Mouse (Mus musculus) MEL (cell line): ENCODE results near the gene Atp2a3. TPM values are rescaled to one million over a fixed set of nuclear protein-coding genes. Genes with fewer than 3 reads are reported as not detected.

Experiments used
- DNase-seq: peaks from one replicate; pipeline ENCODE4 v3.0.0; 2011; ENCODE audit warnings: low read depth, low spot score
- H3K27ac ChIP-seq: 2 replicates; pipeline ENCODE4 v1.5.1; 2012; ENCODE audit warnings: low read depth, mild to moderate bottlenecking, control low read depth, low read length, moderate library complexity; ENCODE audit not compliant: control insufficient read depth
- H3K27me3 ChIP-seq, 2 experiments: fragments of 150-350 bp in 1 of 2; sonication (generic) in 1 of 2; 2 replicates each; pipeline ENCODE4 v1.6.1; 2012; ENCODE audit warnings: low read length in 2 of 2, mild to moderate bottlenecking in 2 of 2, improper control_type of control experiment in 1 of 2, moderate library complexity in 1 of 2; ENCODE audit not compliant: insufficient read depth in 2 of 2, control insufficient read depth in 1 of 2
- H3K36me3 ChIP-seq, 2 experiments: 2 replicates each; pipeline ENCODE4 v1.6.1; 2012 to 2014; ENCODE audit warnings: low read length in 2 of 2, improper control_type of control experiment in 1 of 2, inconsistent platforms in 1 of 2, mild to moderate bottlenecking in 1 of 2; ENCODE audit not compliant: insufficient read depth in 2 of 2, control insufficient read depth in 1 of 2
- H3K4me1 ChIP-seq, 2 experiments: fragments of 150-350 bp in 1 of 2; sonication (generic) in 1 of 2; 2 replicates each; pipeline ENCODE4 v1.6.1; 2012; ENCODE audit warnings: low read length in 2 of 2, improper control_type of control experiment in 1 of 2, mild to moderate bottlenecking in 1 of 2; ENCODE audit not compliant: insufficient read depth in 2 of 2, control insufficient read depth in 1 of 2
- H3K4me3 ChIP-seq, 2 experiments: fragments of 150-350 bp in 1 of 2; sonication (generic) in 1 of 2; 2 replicates each; pipeline ENCODE4 v1.5.1; 2012; ENCODE audit warnings: low read depth in 2 of 2, low read length in 2 of 2, mild to moderate bottlenecking in 2 of 2, moderate library complexity in 2 of 2, control low read depth in 1 of 2, improper control_type of control experiment in 1 of 2; ENCODE audit not compliant: control insufficient read depth in 1 of 2, insufficient read depth in 1 of 2
- H3K79me2 ChIP-seq: 2 replicates; pipeline ENCODE4 v1.6.1; 2012; ENCODE audit warnings: mild to moderate bottlenecking, low read length, moderate library complexity; ENCODE audit not compliant: control insufficient read depth, poor library complexity, insufficient read depth
- H3K9ac ChIP-seq: 2 replicates; pipeline ENCODE4 v1.6.1; 2012; ENCODE audit warnings: low read depth, mild to moderate bottlenecking, control low read depth, low read length, moderate library complexity; ENCODE audit not compliant: control insufficient read depth, poor library complexity, severe bottlenecking
- H3K9me3 ChIP-seq: fragments of 150-350 bp; sonication (generic); replicated peaks from 2 replicates; pipeline ENCODE4 v1.6.1; 2012; ENCODE audit warnings: mild to moderate bottlenecking, low read length, improper control_type of control experiment, moderate library complexity; ENCODE audit not compliant: insufficient read depth
- CHD1 ChIP-seq: IDR thresholded peaks from 2 replicates; pipeline ENCODE4 v1.6.1; 2012; ENCODE audit warnings: low read depth, mild to moderate bottlenecking, inconsistent platforms, low read length, improper control_type of control experiment
- CHD2 ChIP-seq: IDR thresholded peaks from 2 replicates; pipeline ENCODE4 v1.6.1; 2011; ENCODE audit warnings: low read length, improper control_type of control experiment
- CTCF ChIP-seq, 3 experiments: IDR thresholded peaks in 2 of 3; conservative IDR thresholded peaks in 1 of 3; 2 replicates each; pipeline ENCODE4 v1.5.1; 2011 to 2012; ENCODE audit warnings: low read length in 3 of 3, low read depth in 2 of 3, mild to moderate bottlenecking in 2 of 3, improper control_type of control experiment in 1 of 3, inconsistent platforms in 1 of 3, mixed read lengths in 1 of 3, moderate library complexity in 1 of 3; ENCODE audit not compliant: control insufficient read depth in 1 of 3, insufficient read depth in 1 of 3, poor library complexity in 1 of 3, severe bottlenecking in 1 of 3
- GABPA ChIP-seq: IDR thresholded peaks from 2 replicates; pipeline ENCODE4 v1.6.1; 2012; ENCODE audit warnings: low read depth, mild to moderate bottlenecking, inconsistent platforms, low read length, improper control_type of control experiment, moderate library complexity
- HCFC1 ChIP-seq: IDR thresholded peaks from 2 replicates; pipeline ENCODE4 v1.6.1; 2012; ENCODE audit warnings: low read depth, mild to moderate bottlenecking, inconsistent platforms, low read length, improper control_type of control experiment, moderate library complexity
- KAT2A ChIP-seq: conservative IDR thresholded peaks from 2 replicates; pipeline ENCODE4 v1.6.1; 2012; ENCODE audit warnings: low read depth, low read length, improper control_type of control experiment, inconsistent platforms
- MAZ ChIP-seq: IDR thresholded peaks from 2 replicates; pipeline ENCODE4 v1.6.1; 2012; ENCODE audit warnings: low read depth, mild to moderate bottlenecking, inconsistent platforms, low read length, improper control_type of control experiment
- MEF2A ChIP-seq: IDR thresholded peaks from 2 replicates; pipeline ENCODE4 v1.6.1; 2014; ENCODE audit warnings: low read depth, mild to moderate bottlenecking, inconsistent platforms, low read length, improper control_type of control experiment; ENCODE audit not compliant: poor library complexity, insufficient replicate concordance, severe bottlenecking; ENCODE audit errors: extremely low read depth
- MYB ChIP-seq: IDR thresholded peaks from 2 replicates; pipeline ENCODE4 v1.6.1; 2011; ENCODE audit warnings: mild to moderate bottlenecking, low read depth, low read length, improper control_type of control experiment
- MYC ChIP-seq: IDR thresholded peaks from 2 replicates; pipeline ENCODE4 v1.6.1; 2011; ENCODE audit warnings: low read depth, mild to moderate bottlenecking, low read length, improper control_type of control experiment, moderate library complexity
- NELFE ChIP-seq: IDR thresholded peaks from 2 replicates; pipeline ENCODE4 v1.6.1; 2011; ENCODE audit warnings: low read depth, low read length, improper control_type of control experiment
- NRF1 ChIP-seq: IDR thresholded peaks from 2 replicates; pipeline ENCODE4 v1.6.1; 2014; ENCODE audit warnings: low read depth, mild to moderate bottlenecking, inconsistent platforms, low read length, improper control_type of control experiment, moderate library complexity; ENCODE audit not compliant: poor library complexity, insufficient read depth, severe bottlenecking
- POLR2A ChIP-seq, 2 experiments: IDR thresholded peaks; 2 replicates each; pipeline ENCODE4 v1.6.1; 2011 to 2012; ENCODE audit warnings: low read length in 2 of 2, mild to moderate bottlenecking in 2 of 2, control low read depth in 1 of 2, improper control_type of control experiment in 1 of 2, low read depth in 1 of 2, moderate library complexity in 1 of 2; ENCODE audit not compliant: control insufficient read depth in 1 of 2, insufficient read depth in 1 of 2, poor library complexity in 1 of 2
- POLR2AphosphoS5 ChIP-seq: IDR thresholded peaks from 2 replicates; pipeline ENCODE4 v1.6.1; 2012; ENCODE audit warnings: low read depth, borderline replicate concordance, mild to moderate bottlenecking, inconsistent platforms, low read length, moderate library complexity, mixed read lengths
- RAD21 ChIP-seq: IDR thresholded peaks from 2 replicates; pipeline ENCODE4 v1.6.1; 2011; ENCODE audit warnings: mild to moderate bottlenecking, low read depth, low read length, improper control_type of control experiment
- RCOR1 ChIP-seq: IDR thresholded peaks from 2 replicates; pipeline ENCODE4 v1.6.1; 2012; ENCODE audit warnings: low read depth, mild to moderate bottlenecking, inconsistent platforms, low read length, improper control_type of control experiment
- SIN3A ChIP-seq: IDR thresholded peaks from 2 replicates; pipeline ENCODE4 v1.6.1; 2012; ENCODE audit warnings: low read length, improper control_type of control experiment, inconsistent platforms
- SMC3 ChIP-seq: IDR thresholded peaks from 2 replicates; pipeline ENCODE4 v1.6.1; 2011; ENCODE audit warnings: low read depth, low read length, improper control_type of control experiment
- TBP ChIP-seq: IDR thresholded peaks from 2 replicates; pipeline ENCODE4 v1.8.0; 2011; ENCODE audit warnings: low read depth, low read length, improper control_type of control experiment
- TCF12 ChIP-seq: IDR thresholded peaks from 2 replicates; pipeline ENCODE4 v1.6.1; 2014; ENCODE audit warnings: low read depth, mild to moderate bottlenecking, inconsistent platforms, low read length, improper control_type of control experiment, moderate library complexity
- UBTF ChIP-seq: IDR thresholded peaks from 2 replicates; pipeline ENCODE4 v1.6.1; 2012; ENCODE audit warnings: low read depth, mild to moderate bottlenecking, inconsistent platforms, low read length, improper control_type of control experiment, moderate library complexity, borderline replicate concordance; ENCODE audit not compliant: insufficient read depth
- USF1 ChIP-seq: IDR thresholded peaks from 2 replicates; pipeline ENCODE4 v1.6.1; 2014; ENCODE audit warnings: low read depth, mild to moderate bottlenecking, inconsistent platforms, low read length, improper control_type of control experiment, moderate library complexity
- USF2 ChIP-seq, 2 experiments: IDR thresholded peaks; 2 replicates each; pipeline ENCODE4 v1.6.1; 2011 to 2012; ENCODE audit warnings: improper control_type of control experiment in 2 of 2, low read length in 2 of 2, borderline replicate concordance in 1 of 2, inconsistent platforms in 1 of 2, low read depth in 1 of 2, mild to moderate bottlenecking in 1 of 2; ENCODE audit not compliant: insufficient read depth in 1 of 2
- ZC3H11A ChIP-seq: IDR thresholded peaks from 2 replicates; pipeline ENCODE4 v1.6.1; 2012; ENCODE audit warnings: low read depth, mild to moderate bottlenecking, inconsistent platforms, low read length, improper control_type of control experiment
- ZKSCAN1 ChIP-seq: IDR thresholded peaks from 2 replicates; pipeline ENCODE4 v1.6.1; 2012; ENCODE audit warnings: low read depth, mild to moderate bottlenecking, inconsistent platforms, low read length, improper control_type of control experiment, moderate library complexity
- polyA plus RNA-seq, 2 experiments: library from polyadenylated mRNA; stranded (reverse) in 1 of 2; unstranded in 1 of 2; fragments of >175 nt in 1 of 2; fragments of >200 nt in 1 of 2; gene quantifications; 2 replicates each; pipeline versions ENCODE4 v1.2.1 to v1.2.4; 2012; ENCODE audit warnings: low replicate concordance in 2 of 2, low read depth in 1 of 2; ENCODE audit not compliant: insufficient read length in 2 of 2, insufficient read depth in 1 of 2, missing spikeins in 1 of 2
- total RNA-seq: library from RNA; depleted of rRNA; stranded (reverse); fragments of 300-350 nt; gene quantifications from 2 replicates; pipeline ENCODE4 v1.2.3, GENCODE M21; 2012

Atp2a3 gene
- total and polyA plus RNA-seq, 3 experiments = 10.7 to 49.9 TPM; not detected in 1

DNA sequence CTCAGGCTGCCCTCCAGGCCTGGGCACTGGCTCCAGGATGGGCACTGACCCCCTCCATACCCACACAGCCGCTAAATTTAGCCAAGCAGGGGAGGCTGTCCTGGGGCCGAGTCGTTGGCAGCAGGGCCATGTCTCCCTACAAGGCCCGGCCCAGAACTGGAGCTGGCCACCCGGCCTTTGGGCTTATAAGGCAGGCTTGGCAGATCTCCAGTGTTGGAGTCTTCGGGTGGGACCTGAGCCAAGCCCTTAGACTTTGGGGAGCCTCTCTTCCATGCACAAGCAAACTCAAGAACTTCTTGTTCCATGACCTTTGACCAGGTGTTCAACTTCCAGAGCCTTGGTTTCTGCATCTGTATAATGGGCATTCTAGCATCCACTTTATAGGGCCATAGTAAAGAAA, 35.4 kb downstream of the Atp2a3 start:
- Histone ChIP-seq H3K27me3 (no peaks in the 10 kb centered on the region), H3K4me1 (peaks cover 13 to 45% of the 10 kb centered on the region in 2 experiments), H3K4me3 (no peak overlapping the region), H3K9ac (no peak overlapping the region), H3K36me3 (peaks cover 0 to 26% of the 10 kb centered on the region in 2 experiments; a peak in 2 of 4 replicates), H3K9me3 (no peaks in the 10 kb centered on the region), H3K27ac (no peak overlapping the region), H3K79me2 (no peaks in the 10 kb centered on the region)
- TF ChIP-seq POLR2A (IDR thresholded peaks at IDR 0.05; ENCODE audit: control insufficient read depth in 1 of 2, insufficient read depth in 1 of 2, low read depth in 1 of 2, low read length in 2 of 2, poor library complexity in 1 of 2) (no peak), CHD1 (no peak), MYC (no peak), CHD2 (no peak), TCF12 (no peak), HCFC1 (no peak), MAZ (no peak), ZKSCAN1 (no peak), MYB (no peak), GABPA (no peak)
- DNase-seq = no peak

DNA sequence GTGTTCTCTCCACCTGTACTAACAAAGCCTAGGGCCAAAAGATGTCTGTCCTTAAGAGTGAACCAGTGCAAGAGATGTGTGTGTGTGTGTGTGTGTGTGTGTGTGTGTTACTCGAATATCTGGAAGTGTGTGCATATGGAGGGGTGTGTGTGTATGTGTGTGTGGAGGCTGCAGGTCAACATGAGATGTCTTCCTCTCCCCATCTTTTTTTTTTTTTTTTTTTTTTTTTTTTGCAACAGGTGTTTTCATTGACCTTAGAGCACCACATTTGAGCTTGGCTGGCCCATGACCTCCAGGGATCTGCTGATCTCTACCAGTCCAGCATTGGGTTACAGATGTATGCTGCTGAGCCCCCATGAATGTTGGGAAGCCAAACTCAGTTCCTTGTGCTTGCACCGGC, 35.8 kb downstream of the Atp2a3 start:
- Histone ChIP-seq H3K27ac (no peak overlapping the region), H3K9ac (no peak overlapping the region), H3K4me1 (peaks cover 13 to 45% of the 10 kb centered on the region in 2 experiments), H3K27me3 (no peaks in the 10 kb centered on the region), H3K36me3 (peaks cover 0 to 26% of the 10 kb centered on the region in 2 experiments; a peak in 2 of 4 replicates), H3K9me3 (no peaks in the 10 kb centered on the region), H3K79me2 (no peaks in the 10 kb centered on the region), H3K4me3 (no peak overlapping the region)
- no peak for TF ChIP-seq TCF12
- no peak for TF ChIP-seq NELFE
- no peak for TF ChIP-seq MEF2A
- no peak for TF ChIP-seq RAD21
- no peak for TF ChIP-seq UBTF
- no peak for TF ChIP-seq POLR2AphosphoS5
- no peak for TF ChIP-seq KAT2A
- no peak for TF ChIP-seq SMC3
- TF ChIP-seq HCFC1 = no peak
- TF ChIP-seq SIN3A = no peak
- TF ChIP-seq CTCF (IDR thresholded peaks at IDR 0.05 in 2 of 3, conservative IDR thresholded peaks at IDR 0.05 in 1 of 3; ENCODE audit: control insufficient read depth in 1 of 3, insufficient read depth in 1 of 3, low read depth in 2 of 3, low read length in 3 of 3, poor library complexity in 1 of 3, severe bottlenecking in 1 of 3) = no peak
- no peak for TF ChIP-seq MYC
- TF ChIP-seq TBP = no peak
- no peak for TF ChIP-seq CHD1
- no peak for TF ChIP-seq ZC3H11A
- TF ChIP-seq USF1 = no peak
- no peak for TF ChIP-seq NRF1
- no peak for TF ChIP-seq POLR2A (IDR thresholded peaks at IDR 0.05; ENCODE audit: control insufficient read depth in 1 of 2, insufficient read depth in 1 of 2, low read depth in 1 of 2, low read length in 2 of 2, poor library complexity in 1 of 2)
- no peak for TF ChIP-seq USF2 (IDR thresholded peaks at IDR 0.05; ENCODE audit: borderline replicate concordance in 1 of 2, insufficient read depth in 1 of 2, low read depth in 1 of 2, low read length in 2 of 2)
- no peak for TF ChIP-seq RCOR1
- no peak for DNase-seq
